Mouse (Mus musculus) MEL (cell line): Measurements from ENCODE around the gene Bdh1. TPM values are rescaled to one million over a fixed set of nuclear protein-coding genes. Genes with fewer than 3 reads are reported as not detected.

Source experiments
- DNase-seq: peaks from one replicate; pipeline ENCODE4 v3.0.0; 2011; ENCODE audit warnings: low read depth, low spot score
- H3K27ac ChIP-seq: 2 replicates; pipeline ENCODE4 v1.5.1; 2012; ENCODE audit warnings: low read depth, mild to moderate bottlenecking, control low read depth, low read length, moderate library complexity; ENCODE audit not compliant: control insufficient read depth
- H3K27me3 ChIP-seq, 2 experiments: fragments of 150-350 bp in 1 of 2; sonication (generic) in 1 of 2; 2 replicates each; pipeline ENCODE4 v1.6.1; 2012; ENCODE audit warnings: low read length in 2 of 2, mild to moderate bottlenecking in 2 of 2, improper control_type of control experiment in 1 of 2, moderate library complexity in 1 of 2; ENCODE audit not compliant: insufficient read depth in 2 of 2, control insufficient read depth in 1 of 2
- H3K36me3 ChIP-seq, 2 experiments: 2 replicates each; pipeline ENCODE4 v1.6.1; 2012 to 2014; ENCODE audit warnings: low read length in 2 of 2, improper control_type of control experiment in 1 of 2, inconsistent platforms in 1 of 2, mild to moderate bottlenecking in 1 of 2; ENCODE audit not compliant: insufficient read depth in 2 of 2, control insufficient read depth in 1 of 2
- H3K4me1 ChIP-seq, 2 experiments: fragments of 150-350 bp in 1 of 2; sonication (generic) in 1 of 2; 2 replicates each; pipeline ENCODE4 v1.6.1; 2012; ENCODE audit warnings: low read length in 2 of 2, improper control_type of control experiment in 1 of 2, mild to moderate bottlenecking in 1 of 2; ENCODE audit not compliant: insufficient read depth in 2 of 2, control insufficient read depth in 1 of 2
- H3K4me3 ChIP-seq, 2 experiments: fragments of 150-350 bp in 1 of 2; sonication (generic) in 1 of 2; 2 replicates each; pipeline ENCODE4 v1.5.1; 2012; ENCODE audit warnings: low read depth in 2 of 2, low read length in 2 of 2, mild to moderate bottlenecking in 2 of 2, moderate library complexity in 2 of 2, control low read depth in 1 of 2, improper control_type of control experiment in 1 of 2; ENCODE audit not compliant: control insufficient read depth in 1 of 2, insufficient read depth in 1 of 2
- H3K79me2 ChIP-seq: 2 replicates; pipeline ENCODE4 v1.6.1; 2012; ENCODE audit warnings: mild to moderate bottlenecking, low read length, moderate library complexity; ENCODE audit not compliant: control insufficient read depth, poor library complexity, insufficient read depth
- H3K9ac ChIP-seq: 2 replicates; pipeline ENCODE4 v1.6.1; 2012; ENCODE audit warnings: low read depth, mild to moderate bottlenecking, control low read depth, low read length, moderate library complexity; ENCODE audit not compliant: control insufficient read depth, poor library complexity, severe bottlenecking
- H3K9me3 ChIP-seq: fragments of 150-350 bp; sonication (generic); replicated peaks from 2 replicates; pipeline ENCODE4 v1.6.1; 2012; ENCODE audit warnings: mild to moderate bottlenecking, low read length, improper control_type of control experiment, moderate library complexity; ENCODE audit not compliant: insufficient read depth
- BHLHE40 ChIP-seq: IDR thresholded peaks from 2 replicates; pipeline ENCODE4 v1.6.1; 2012; ENCODE audit warnings: low read depth, mild to moderate bottlenecking, inconsistent platforms, low read length, improper control_type of control experiment, borderline replicate concordance
- E2F4 ChIP-seq: IDR thresholded peaks from 2 replicates; pipeline ENCODE4 v1.6.1; 2011; ENCODE audit warnings: low read depth, low read length, improper control_type of control experiment, borderline replicate concordance
- ELF1 ChIP-seq: IDR thresholded peaks from 2 replicates; pipeline ENCODE4 v1.6.1; 2014; ENCODE audit warnings: low read depth, mild to moderate bottlenecking, inconsistent platforms, low read length, improper control_type of control experiment, moderate library complexity
- ETS1 ChIP-seq: IDR thresholded peaks from 2 replicates; pipeline ENCODE4 v1.6.1; 2012; ENCODE audit warnings: low read depth, mild to moderate bottlenecking, inconsistent platforms, low read length, improper control_type of control experiment, moderate library complexity
- GABPA ChIP-seq: IDR thresholded peaks from 2 replicates; pipeline ENCODE4 v1.6.1; 2012; ENCODE audit warnings: low read depth, mild to moderate bottlenecking, inconsistent platforms, low read length, improper control_type of control experiment, moderate library complexity
- MEF2A ChIP-seq: IDR thresholded peaks from 2 replicates; pipeline ENCODE4 v1.6.1; 2014; ENCODE audit warnings: low read depth, mild to moderate bottlenecking, inconsistent platforms, low read length, improper control_type of control experiment; ENCODE audit not compliant: poor library complexity, insufficient replicate concordance, severe bottlenecking; ENCODE audit errors: extremely low read depth
- MXI1 ChIP-seq: IDR thresholded peaks from 2 replicates; pipeline ENCODE4 v1.6.1; 2011; ENCODE audit warnings: mild to moderate bottlenecking, low read depth, low read length, improper control_type of control experiment
- MYB ChIP-seq: IDR thresholded peaks from 2 replicates; pipeline ENCODE4 v1.6.1; 2011; ENCODE audit warnings: mild to moderate bottlenecking, low read depth, low read length, improper control_type of control experiment
- MYC ChIP-seq: IDR thresholded peaks from 2 replicates; pipeline ENCODE4 v1.6.1; 2011; ENCODE audit warnings: low read depth, mild to moderate bottlenecking, low read length, improper control_type of control experiment, moderate library complexity
- NRF1 ChIP-seq: IDR thresholded peaks from 2 replicates; pipeline ENCODE4 v1.6.1; 2014; ENCODE audit warnings: low read depth, mild to moderate bottlenecking, inconsistent platforms, low read length, improper control_type of control experiment, moderate library complexity; ENCODE audit not compliant: poor library complexity, insufficient read depth, severe bottlenecking
- POLR2AphosphoS2 ChIP-seq: IDR thresholded peaks from 2 replicates; pipeline ENCODE4 v1.6.1; 2011; ENCODE audit warnings: low read length, improper control_type of control experiment
- TBP ChIP-seq: IDR thresholded peaks from 2 replicates; pipeline ENCODE4 v1.8.0; 2011; ENCODE audit warnings: low read depth, low read length, improper control_type of control experiment
- TCF12 ChIP-seq: IDR thresholded peaks from 2 replicates; pipeline ENCODE4 v1.6.1; 2014; ENCODE audit warnings: low read depth, mild to moderate bottlenecking, inconsistent platforms, low read length, improper control_type of control experiment, moderate library complexity
- UBTF ChIP-seq: IDR thresholded peaks from 2 replicates; pipeline ENCODE4 v1.6.1; 2012; ENCODE audit warnings: low read depth, mild to moderate bottlenecking, inconsistent platforms, low read length, improper control_type of control experiment, moderate library complexity, borderline replicate concordance; ENCODE audit not compliant: insufficient read depth
- USF1 ChIP-seq: IDR thresholded peaks from 2 replicates; pipeline ENCODE4 v1.6.1; 2014; ENCODE audit warnings: low read depth, mild to moderate bottlenecking, inconsistent platforms, low read length, improper control_type of control experiment, moderate library complexity
- USF2 ChIP-seq, 2 experiments: IDR thresholded peaks; 2 replicates each; pipeline ENCODE4 v1.6.1; 2011 to 2012; ENCODE audit warnings: improper control_type of control experiment in 2 of 2, low read length in 2 of 2, borderline replicate concordance in 1 of 2, inconsistent platforms in 1 of 2, low read depth in 1 of 2, mild to moderate bottlenecking in 1 of 2; ENCODE audit not compliant: insufficient read depth in 1 of 2
- ZC3H11A ChIP-seq: IDR thresholded peaks from 2 replicates; pipeline ENCODE4 v1.6.1; 2012; ENCODE audit warnings: low read depth, mild to moderate bottlenecking, inconsistent platforms, low read length, improper control_type of control experiment
- ZMIZ1 ChIP-seq: IDR thresholded peaks from 2 replicates; pipeline ENCODE4 v1.6.1; 2012; ENCODE audit warnings: low read depth, mild to moderate bottlenecking, inconsistent platforms, low read length, improper control_type of control experiment, moderate library complexity
- polyA plus RNA-seq, 2 experiments: library from polyadenylated mRNA; stranded (reverse) in 1 of 2; unstranded in 1 of 2; fragments of >175 nt in 1 of 2; fragments of >200 nt in 1 of 2; gene quantifications; 2 replicates each; pipeline versions ENCODE4 v1.2.1 to v1.2.4; 2012; ENCODE audit warnings: low replicate concordance in 2 of 2, low read depth in 1 of 2; ENCODE audit not compliant: insufficient read length in 2 of 2, insufficient read depth in 1 of 2, missing spikeins in 1 of 2
- total RNA-seq: library from RNA; depleted of rRNA; stranded (reverse); fragments of 300-350 nt; gene quantifications from 2 replicates; pipeline ENCODE4 v1.2.3, GENCODE M21; 2012

Gene Bdh1
- total and polyA plus RNA-seq, 3 experiments: 67.5 to 187 TPM; not detected in 1

DNA sequence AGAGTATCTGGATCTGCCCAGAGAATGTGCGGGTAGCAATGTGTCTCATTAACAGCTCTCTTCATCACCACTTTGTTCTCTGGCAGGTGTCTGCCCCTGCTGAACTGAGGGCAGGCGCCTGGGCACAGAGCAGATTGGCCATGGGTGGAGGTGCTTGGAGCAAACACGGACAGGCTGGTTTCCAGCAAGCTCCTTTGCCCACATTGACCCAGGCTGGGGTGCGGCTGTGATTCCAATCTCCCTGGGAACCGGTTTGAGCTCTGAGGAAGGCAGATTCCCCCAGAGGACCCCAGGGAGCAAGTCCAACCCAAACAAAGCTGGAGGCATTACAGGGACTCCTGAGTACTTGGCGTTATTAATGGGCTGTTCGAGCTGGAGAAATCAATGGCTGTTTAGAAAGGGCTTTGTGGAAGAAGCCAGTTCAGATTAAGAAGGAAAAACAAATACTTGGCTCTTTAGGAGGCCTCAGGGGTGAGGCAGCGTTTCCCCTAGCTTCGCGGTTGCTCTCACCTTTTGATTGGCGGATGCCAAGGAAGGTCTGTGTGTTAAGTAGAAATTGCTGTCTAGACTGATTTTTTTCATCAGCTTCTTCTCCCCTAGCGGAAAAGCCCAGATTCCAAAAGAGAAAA, 71.0 kb downstream of the Bdh1 start:
- peaks cover 0 to 6% of the 10 kb centered on the region in 2 experiments for H3K27me3 ChIP-seq
- H3K9me3 ChIP-seq: no peaks in the 10 kb centered on the region
- peaks cover 2 to 8% of the 10 kb centered on the region in 2 experiments; a peak in 3 of 4 replicates for H3K4me1 ChIP-seq
- DNase-seq: no peak
- no peaks in the 10 kb centered on the region for H3K79me2 ChIP-seq
- H3K9ac ChIP-seq: no peak overlapping the region
- no peak overlapping the region for H3K27ac ChIP-seq
- H3K4me3 ChIP-seq: no peak overlapping the region
- no peak for TF ChIP-seq ELF1
- peaks cover 0 to 8% of the 10 kb centered on the region in 2 experiments; a peak in 2 of 4 replicates for H3K36me3 ChIP-seq

DNA sequence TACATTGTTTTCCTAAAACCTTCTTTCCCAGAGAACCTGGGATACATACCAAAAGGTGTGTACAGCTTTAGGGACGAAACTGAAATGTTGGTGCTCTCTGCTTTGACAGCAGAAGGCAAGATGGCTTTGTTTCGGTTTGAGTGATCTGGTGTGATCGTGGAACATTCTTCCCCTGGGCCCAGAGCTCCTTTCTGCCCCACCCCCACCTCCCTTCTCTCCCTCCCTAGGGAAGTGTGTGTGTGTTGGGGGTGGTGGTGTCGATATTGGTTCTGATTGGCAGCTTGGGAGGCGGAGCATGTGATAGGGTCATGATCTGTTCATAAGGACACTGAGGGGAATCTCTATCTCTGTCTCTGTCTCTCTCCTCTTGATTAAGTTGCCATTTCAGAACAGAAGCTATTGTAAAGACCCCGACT, 71.5 kb downstream of the Bdh1 start:
- H3K27me3 ChIP-seq: peaks cover 0 to 6% of the 10 kb centered on the region in 2 experiments
- peaks cover 0 to 8% of the 10 kb centered on the region in 2 experiments; a peak in 2 of 4 replicates for H3K36me3 ChIP-seq
- DNase-seq: no peak
- no peak overlapping the region for H3K27ac ChIP-seq
- no peaks in the 10 kb centered on the region for H3K9me3 ChIP-seq
- no peak overlapping the region for H3K9ac ChIP-seq
- H3K4me1 ChIP-seq: peaks cover 2 to 8% of the 10 kb centered on the region in 2 experiments; a peak in 3 of 4 replicates
- TF ChIP-seq POLR2AphosphoS2 (no peak), MXI1 (no peak), BHLHE40 (no peak), GABPA (no peak), USF2 (IDR thresholded peaks at IDR 0.05; ENCODE audit: borderline replicate concordance in 1 of 2, insufficient read depth in 1 of 2, low read depth in 1 of 2, low read length in 2 of 2) (no peak), USF1 (no peak), TBP (no peak), MYC (no peak), UBTF (no peak), ETS1 (no peak), ZMIZ1 (no peak), E2F4 (no peak), TCF12 (no peak), ELF1 (no peak), MYB (no peak), ZC3H11A (no peak), NRF1 (no peak), MEF2A (no peak)
- no peak overlapping the region for H3K4me3 ChIP-seq
- no peaks in the 10 kb centered on the region for H3K79me2 ChIP-seq
